Mouse (Mus musculus): ENCODE results near the gene Cacna2d1.
A peak's percentile ranks its signal among the peaks of the same experiment; 100 is the strongest.

Cacna2d1 gene

GRCm38 (mm10) chr5:16265385-16265784 lies 330.9 kb downstream of the Cacna2d1 start:
- DNase-seq (ENCODE audit: extremely low read depth, low read depth) = no peak

- no peak for DNase-seq (ENCODE audit: extremely low read depth, low read depth)
Observed at GRCm38 (mm10) chr5:16277058-16277457, 342.6 kb downstream of the Cacna2d1 start.

- DNase-seq (ENCODE audit: extremely low read depth, low read depth) = no peak
Observed at GRCm38 (mm10) chr5:16281229-16281628, 346.7 kb downstream of the Cacna2d1 start.

GRCm38 (mm10) chr5:16293223-16293622 lies 358.7 kb downstream of the Cacna2d1 start:
- peak; percentile 4 for DNase-seq (ENCODE audit: extremely low read depth, low read depth)

GRCm38 (mm10) chr5:16293825-16294224 lies 359.3 kb downstream of the Cacna2d1 start:
- no peak for DNase-seq (ENCODE audit: extremely low read depth, low read depth)

GRCm38 (mm10) chr5:16294708-16295107 lies 360.2 kb downstream of the Cacna2d1 start:
- no peak for DNase-seq (ENCODE audit: extremely low read depth, low read depth)

GRCm38 (mm10) chr5:16297170-16297771 lies 362.8 kb downstream of the Cacna2d1 start:
- DNase-seq (ENCODE audit: extremely low read depth, low read depth) = no peak

GRCm38 (mm10) chr5:16299631-16300030 lies 365.1 kb downstream of the Cacna2d1 start:
- no peak for DNase-seq (ENCODE audit: extremely low read depth, low read depth)

GRCm38 (mm10) chr5:16309168-16310006 lies 374.9 kb downstream of the Cacna2d1 start:
- DNase-seq (ENCODE audit: extremely low read depth, low read depth) = peak; percentile 25

GRCm38 (mm10) chr5:16314242-16314641 lies 379.8 kb downstream of the Cacna2d1 start:
- no peak for DNase-seq (ENCODE audit: extremely low read depth, low read depth)

GRCm38 (mm10) chr5:16315983-16316390 lies 381.5 kb downstream of the Cacna2d1 start:
- peak; percentile 1 for DNase-seq (ENCODE audit: extremely low read depth, low read depth)

GRCm38 (mm10) chr5:16317680-16318242 lies 383.3 kb downstream of the Cacna2d1 start:
- DNase-seq (ENCODE audit: extremely low read depth, low read depth) = no peak

GRCm38 (mm10) chr5:16326610-16327009 lies 392.1 kb downstream of the Cacna2d1 start:
- no peak for DNase-seq (ENCODE audit: extremely low read depth, low read depth)

GRCm38 (mm10) chr5:16345393-16345792 lies 410.9 kb downstream of the Cacna2d1 start:
- no peak for DNase-seq (ENCODE audit: extremely low read depth, low read depth)

GRCm38 (mm10) chr5:16355816-16356215 lies 421.3 kb downstream of the Cacna2d1 start:
- DNase-seq (ENCODE audit: extremely low read depth, low read depth) = no peak

- DNase-seq (ENCODE audit: extremely low read depth, low read depth) = no peak
Observed at GRCm38 (mm10) chr5:16357709-16358108, 423.2 kb downstream of the Cacna2d1 start.

- DNase-seq (ENCODE audit: extremely low read depth, low read depth) = no peak
Observed at GRCm38 (mm10) chr5:16362076-16362475, 427.6 kb downstream of the Cacna2d1 start.

GRCm38 (mm10) chr5:16363171-16363570 lies 428.7 kb downstream of the Cacna2d1 start:
- no peak for DNase-seq (ENCODE audit: extremely low read depth, low read depth)

- no peak for DNase-seq (ENCODE audit: extremely low read depth, low read depth)
Observed at GRCm38 (mm10) chr5:16370706-16371105, 436.2 kb downstream of the Cacna2d1 start.

- no peak for DNase-seq (ENCODE audit: extremely low read depth, low read depth)
Observed at GRCm38 (mm10) chr5:16373966-16374365, 439.5 kb downstream of the Cacna2d1 start.

GRCm38 (mm10) chr5:16376329-16376908 lies 441.9 kb downstream of the Cacna2d1 start:
- peak; percentile 70 for DNase-seq (ENCODE audit: extremely low read depth, low read depth)

GRCm38 (mm10) chr5:16410011-16410410 lies 475.5 kb downstream of the Cacna2d1 start:
- no peak for DNase-seq (ENCODE audit: extremely low read depth, low read depth)
